Mouse (Mus musculus) heart, embryonic 15.5 days (tissue): ENCODE results near the gene Akr1c6. TPM values are rescaled to one million over a fixed set of nuclear protein-coding genes. Genes with fewer than 3 reads are reported as not detected.

Source experiments
- ATAC-seq: fragments of 200-750 bp; cut with Nextera tagmentation; replicated peaks from 2 replicates; pipeline ENCODE4 v1.8.0; 2017; ENCODE audit warnings: low read depth, moderate TSS enrichment; ENCODE audit not compliant: insufficient number of reproducible peaks, insufficient read depth, low FRiP score
- H3K27ac ChIP-seq: fragments of 300-500 bp; sonication (generic); 2 replicates; pipeline ENCODE4 v1.5.1; 2015; ENCODE audit warnings: mild to moderate bottlenecking, inconsistent platforms
- H3K27me3 ChIP-seq: fragments of 300-500 bp; sonication (generic); 2 replicates; pipeline ENCODE4 v1.6.1; 2015; ENCODE audit warnings: inconsistent platforms
- H3K36me3 ChIP-seq: fragments of 300-500 bp; sonication (generic); 2 replicates; pipeline ENCODE4 v1.6.1; 2015; ENCODE audit warnings: mild to moderate bottlenecking, inconsistent platforms
- H3K4me1 ChIP-seq: fragments of 300-500 bp; sonication (generic); replicated peaks from 2 replicates; pipeline ENCODE4 v1.6.1; 2015; ENCODE audit warnings: inconsistent platforms
- H3K4me2 ChIP-seq: fragments of 300-500 bp; sonication (generic); 2 replicates; pipeline ENCODE4 v1.6.1; 2015; ENCODE audit warnings: inconsistent platforms, mild to moderate bottlenecking, moderate library complexity
- H3K4me3 ChIP-seq: fragments of 300-500 bp; sonication (generic); 2 replicates; pipeline ENCODE4 v1.5.1; 2015; ENCODE audit warnings: mild to moderate bottlenecking, inconsistent platforms
- H3K9ac ChIP-seq: fragments of 300-500 bp; sonication (generic); 2 replicates; pipeline ENCODE4 v1.6.1; 2015; ENCODE audit warnings: mild to moderate bottlenecking, inconsistent platforms
- H3K9me3 ChIP-seq: fragments of 300-500 bp; sonication (generic); replicated peaks from 2 replicates; pipeline ENCODE4 v1.6.1; 2016; ENCODE audit warnings: inconsistent platforms
- WGBS: fragments of 180-500 bp; shearing (Covaris S2); methylation state at CpG from one replicate; pipeline ENCODE4 v1.1.7; 2015; ENCODE audit warnings: mixed read lengths; 5-methylcytosine and 5-hydroxymethylcytosine counted together
- polyA plus RNA-seq: library from polyadenylated mRNA; unstranded; fragments of >200 nt; fragmentation: Nextera tagmentation; extraction: Ambion mirVana; gene quantifications from 2 replicates; pipeline ENCODE4 v1.2.1, GENCODE M21; 2015

Akr1c6 gene
- polyA plus RNA-seq, 1 experiment from 2014 or later, result not detected

GRCm38 (mm10) chr13:4465641-4466040 lies 31.5 kb downstream of the Akr1c6 start:
- no peak for ATAC-seq
- no peak overlapping the region for H3K4me3 ChIP-seq
- 86% methylated on average over 2 of the region's 2 CpGs for WGBS
- H3K4me2 ChIP-seq, result no peak overlapping the region
- no peaks in the 10 kb centered on the region for H3K4me1 ChIP-seq
- no peaks in the 10 kb centered on the region for H3K36me3 ChIP-seq
- H3K9me3 ChIP-seq, result no peaks in the 10 kb centered on the region
- no peak overlapping the region for H3K9ac ChIP-seq
- H3K27me3 ChIP-seq, result no peaks in the 10 kb centered on the region
- H3K27ac ChIP-seq, result no peak overlapping the region

- H3K4me2 ChIP-seq, result no peak overlapping the region
- H3K27me3 ChIP-seq, result no peaks in the 10 kb centered on the region
- H3K9ac ChIP-seq, result no peak overlapping the region
- WGBS, result 59% methylated on average over 1 of the region's 1 CpGs
- no peaks in the 10 kb centered on the region for H3K9me3 ChIP-seq
- H3K27ac ChIP-seq, result no peak overlapping the region
- no peaks in the 10 kb centered on the region for H3K4me1 ChIP-seq
- no peaks in the 10 kb centered on the region for H3K36me3 ChIP-seq
- no peak overlapping the region for H3K4me3 ChIP-seq
- ATAC-seq, result no peak
These were observed 33.8 kb downstream of the Akr1c6 start for GRCm38 (mm10) chr13:4467896-4468295.

Other genes starting within 250 kb of the Akr1c6 start
- 4.2 and 33.2 TPM in 2 replicates for gene Akr1c13, start 243.2 kb upstream of the Akr1c6 start, polyA plus RNA-seq
- 1.7 and 2.3 TPM in 2 replicates for gene Akr1c19, start 205.6 kb upstream of the Akr1c6 start, polyA plus RNA-seq
- gene Akr1c12, start 154.9 kb upstream of the Akr1c6 start, polyA plus RNA-seq, result 1.4 and 7.5 TPM in 2 replicates
- not detected in 2 replicates for gene Akr1c20, start 89.0 kb downstream of the Akr1c6 start, polyA plus RNA-seq
- gene Akr1c21, start 139.8 kb downstream of the Akr1c6 start, polyA plus RNA-seq, result not detected in 2 replicates
- 37.7 and 38.5 TPM in 2 replicates for gene Akr1e1, start 174.9 kb downstream of the Akr1c6 start, polyA plus RNA-seq